Mouse (Mus musculus): ENCODE measurements around the gene Epsti1.

DNA sequence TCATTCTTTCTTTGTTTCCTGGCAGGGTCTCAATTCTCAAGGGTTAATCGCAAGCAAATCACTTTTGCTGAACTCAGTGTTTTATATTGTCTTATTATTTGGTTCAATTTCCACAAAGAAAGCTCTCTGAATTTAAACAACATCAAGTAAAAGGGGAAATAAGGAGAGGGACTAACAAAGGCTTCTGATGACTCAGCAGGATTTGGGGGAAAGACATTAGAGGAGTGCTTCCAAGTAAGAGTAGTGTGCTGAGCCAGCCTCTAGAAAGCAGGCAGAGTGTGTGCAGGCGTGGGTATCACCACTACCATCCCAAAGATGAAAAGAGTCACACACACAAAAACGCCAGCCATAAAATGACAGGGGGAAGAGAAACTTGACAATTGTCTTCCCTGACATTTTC, 40.0 kb upstream of the Epsti1 start:
- no peak for TF ChIP-seq CTCF (IDR thresholded peaks at IDR 0.05; ENCODE audit: control insufficient read depth, insufficient read depth, low read length)
- no peak for TF ChIP-seq POLR2A (IDR thresholded peaks at IDR 0.05; ENCODE audit: borderline replicate concordance, control insufficient read depth, low read depth, low read length)
